Mouse (Mus musculus) thymus, adult 2 months (tissue): ENCODE measurements around the gene Cer1.

Source experiments
- CTCF ChIP-seq: fragments of 200-500 bp; IDR thresholded peaks from 2 replicates; pipeline ENCODE4 v1.5.1; 2012; ENCODE audit warnings: mild to moderate bottlenecking, control low read depth, low read length, moderate library complexity, borderline replicate concordance; ENCODE audit not compliant: control insufficient read depth, poor library complexity, insufficient read depth; ENCODE audit errors: extremely low read depth
- POLR2A ChIP-seq: fragments of 200-500 bp; IDR thresholded peaks from 2 replicates; pipeline ENCODE4 v1.6.1; 2012; ENCODE audit warnings: mild to moderate bottlenecking, low read length, control low read depth, moderate library complexity; ENCODE audit not compliant: control insufficient read depth, poor library complexity, insufficient read depth; ENCODE audit errors: extremely low read depth

- no peak for TF ChIP-seq CTCF
- TF ChIP-seq POLR2A = no peak
Measured at GRCm38 (mm10) chr4:82914601-82915143, 29.7 kb upstream of the Cer1 start.
